Mouse (Mus musculus): Measurements from ENCODE around the gene Ampd1.

DNA sequence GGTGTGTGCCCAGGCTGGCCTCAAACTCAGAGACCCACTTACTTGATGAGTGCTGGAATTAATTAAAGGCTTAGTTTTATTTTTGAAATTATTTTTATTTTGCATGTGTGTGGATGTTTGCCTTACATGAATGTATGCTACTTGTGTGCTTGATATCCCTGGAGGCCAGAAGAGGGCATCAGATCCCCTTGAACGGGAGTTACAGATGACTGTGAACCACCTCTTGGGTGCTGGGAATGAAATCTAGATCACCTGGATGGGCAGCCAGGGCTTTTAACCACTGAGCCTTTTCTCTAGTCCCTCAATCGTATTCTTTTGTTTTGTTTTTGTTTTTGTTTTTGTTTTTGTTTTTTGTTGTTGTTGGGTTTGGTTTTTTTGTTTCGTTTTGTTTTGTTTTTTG lies 52.3 kb downstream of the Ampd1 start:
- TF ChIP-seq TCF12 (IDR thresholded peaks at IDR 0.05; ENCODE audit: low read depth, low read length) (no peak), EP300 (IDR thresholded peaks at IDR 0.05; ENCODE audit: low read length) (no peak), JUND (conservative IDR thresholded peaks at IDR 0.05; ENCODE audit: low read depth, low read length) (no peak), POLR2A (IDR thresholded peaks at IDR 0.05; ENCODE audit: low read depth, low read length) (no peak), CTCF (conservative IDR thresholded peaks at IDR 0.05 in 1 of 2, IDR thresholded peaks at IDR 0.05 in 1 of 2; ENCODE audit: low read depth in 2 of 2, low read length in 2 of 2) (peak in 1 of 2 experiments; percentile 18; a peak in 1 of 4 replicates), BHLHE40 (IDR thresholded peaks at IDR 0.05; ENCODE audit: low read depth, low read length) (no peak), CHD2 (IDR thresholded peaks at IDR 0.05; ENCODE audit: low read length) (no peak), SIN3A (IDR thresholded peaks at IDR 0.05; ENCODE audit: low read length) (no peak), ZNF384 (IDR thresholded peaks at IDR 0.05; ENCODE audit: low read depth, low read length) (no peak)

All from CH12.LX (cell line).